Mouse (Mus musculus) cerebellum, adult 9-11 months (tissue): Measurements from ENCODE around the gene Gm10401.

Experiments used
- DNase-seq: peaks from one replicate; pipeline ENCODE4 v3.0.0; 2022

The Gm10401 gene

DNA sequence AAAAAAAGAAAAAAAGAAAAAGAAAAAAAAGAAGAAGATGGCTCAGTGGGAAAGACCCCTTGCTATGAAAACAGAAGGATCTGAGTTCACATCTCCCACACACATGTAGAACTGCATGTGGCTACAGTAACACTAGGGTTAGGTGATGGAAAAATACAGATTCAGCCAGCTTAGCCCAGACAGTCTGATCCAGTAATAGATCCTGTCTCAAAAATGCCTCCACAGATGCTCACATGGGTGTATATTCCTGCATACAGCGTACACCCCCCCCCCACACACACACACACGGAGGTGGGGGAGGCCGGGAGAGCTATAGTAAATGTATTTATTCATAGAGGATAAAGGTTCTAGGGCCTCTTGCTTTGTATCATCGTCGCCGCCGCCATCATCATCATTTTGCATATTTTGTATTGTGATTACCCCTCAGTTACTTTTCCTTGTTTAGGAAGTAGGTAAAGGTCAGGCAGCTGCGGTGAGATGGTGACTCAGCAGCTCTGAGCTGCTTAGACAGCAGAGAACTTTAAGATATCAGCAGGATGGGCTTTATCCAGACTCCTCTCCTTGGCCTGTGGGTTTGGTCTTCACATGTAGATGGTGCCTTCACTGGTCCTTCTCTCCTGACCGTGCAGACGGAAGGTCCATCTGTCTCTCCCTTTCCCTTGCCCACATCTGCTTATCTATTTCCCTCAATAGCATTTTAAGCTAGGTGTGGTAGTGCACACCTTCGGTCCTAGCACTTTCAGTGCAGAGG lies 29.2 kb downstream of the Gm10401 start:
- no peak for DNase-seq

DNA sequence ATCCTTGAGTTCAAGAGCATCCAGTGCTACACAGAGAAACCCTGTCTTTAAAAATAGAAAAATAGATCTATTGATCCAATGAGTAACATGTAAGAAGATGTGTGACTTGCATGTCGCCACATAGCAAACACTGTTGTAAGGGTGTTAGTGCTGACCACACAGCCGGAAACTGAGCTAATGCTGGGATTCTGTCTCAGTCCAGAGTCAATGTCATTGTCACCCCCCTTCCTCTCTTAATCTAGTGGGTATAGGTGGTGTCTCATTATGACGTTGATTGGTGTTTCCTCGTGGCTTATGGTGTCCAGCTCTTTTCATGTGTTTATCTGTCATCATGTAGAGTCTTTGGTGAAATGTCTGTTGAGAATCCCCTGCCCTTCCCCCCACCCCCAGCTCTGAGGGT lies 31.9 kb downstream of the Gm10401 start:
- no peak for DNase-seq

DNA sequence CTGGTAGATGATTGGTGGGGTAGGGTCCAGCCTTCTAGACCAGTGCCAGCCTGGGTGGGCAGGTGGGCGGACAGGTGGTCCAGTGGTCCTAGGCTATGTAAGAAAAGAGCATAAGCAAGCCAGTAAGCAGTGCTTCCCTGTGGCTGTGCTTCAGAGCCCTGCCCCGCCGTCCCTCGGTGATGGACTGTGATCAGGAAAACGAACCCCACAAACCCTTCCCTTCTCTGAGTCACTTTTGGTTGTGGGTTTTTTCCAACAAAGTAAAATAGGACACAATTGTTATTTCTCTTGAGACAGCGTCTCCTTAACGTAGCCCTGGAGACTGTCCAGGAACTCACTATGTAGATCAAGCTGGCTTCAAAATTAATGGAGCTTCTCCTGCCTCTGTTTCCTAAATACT lies 34.7 kb downstream of the Gm10401 start:
- DNase-seq: no peak

DNA sequence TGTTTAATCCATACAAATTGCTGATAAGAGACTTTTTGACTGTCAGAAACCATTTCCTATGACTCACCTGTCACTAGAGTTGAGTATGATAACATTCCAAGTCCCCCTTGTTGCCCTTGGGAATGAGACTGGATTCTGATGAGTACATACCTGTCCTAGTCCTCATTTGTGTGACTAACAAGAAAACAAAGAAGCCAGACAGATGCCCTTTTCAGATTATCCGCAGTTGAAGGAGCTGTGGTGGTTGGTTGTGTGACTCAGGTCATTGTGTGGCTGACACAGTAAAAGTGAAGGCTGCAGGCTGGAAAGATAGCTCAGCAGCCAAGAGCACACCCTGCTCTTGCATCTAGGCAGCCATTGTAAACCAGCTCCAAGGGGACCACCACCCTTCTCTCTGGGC lies 35.5 kb downstream of the Gm10401 start:
- no peak for DNase-seq

DNA sequence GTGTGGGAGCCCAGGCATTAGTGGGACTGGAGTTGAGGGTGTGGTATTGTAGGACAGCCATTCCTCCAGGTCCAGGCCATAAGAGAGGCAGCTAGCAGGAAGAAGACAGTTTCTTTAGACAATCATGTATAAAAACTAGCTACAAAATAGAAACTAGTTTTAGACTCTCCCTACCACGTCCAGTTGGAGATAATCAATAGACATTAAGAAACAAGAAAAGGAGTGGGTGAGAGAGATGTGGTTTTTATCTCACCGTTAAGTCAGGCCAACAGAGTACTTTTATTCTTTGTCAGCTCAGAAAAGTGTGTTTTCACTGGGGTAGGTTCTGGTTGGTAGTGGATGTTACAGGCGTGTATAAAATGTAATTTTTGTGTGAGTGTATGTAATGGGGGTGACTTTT lies 37.1 kb downstream of the Gm10401 start:
- DNase-seq: no peak

DNA sequence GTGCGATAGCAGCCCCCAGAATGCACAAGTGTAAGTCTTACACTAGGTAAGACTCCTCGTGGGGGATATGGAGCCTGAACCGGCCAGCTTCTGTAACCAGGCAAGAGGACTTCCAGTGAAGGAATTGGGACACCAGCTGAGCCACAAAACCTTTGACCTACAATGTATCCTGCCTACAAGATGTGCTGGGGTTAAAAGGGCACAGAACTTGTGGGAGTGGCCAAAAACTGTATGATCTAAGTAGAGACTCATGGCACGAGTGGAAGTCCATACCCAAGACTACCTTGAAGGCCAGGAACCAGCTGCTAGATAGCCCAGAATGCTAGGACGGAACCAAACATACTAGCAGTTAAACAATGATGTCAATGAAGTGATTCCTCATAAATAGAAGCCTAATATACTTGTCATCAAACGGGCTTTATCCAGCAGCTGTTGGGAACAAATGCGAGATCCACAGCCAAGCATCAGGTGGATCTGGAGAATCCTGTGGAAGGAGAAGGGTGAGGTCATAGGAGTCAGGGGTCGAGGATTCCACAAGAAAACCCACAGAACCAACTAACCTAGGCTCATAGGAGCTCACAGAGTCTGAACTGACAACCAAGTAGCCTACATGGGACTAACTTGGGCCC lies 37.9 kb downstream of the Gm10401 start:
- DNase-seq: no peak

DNA sequence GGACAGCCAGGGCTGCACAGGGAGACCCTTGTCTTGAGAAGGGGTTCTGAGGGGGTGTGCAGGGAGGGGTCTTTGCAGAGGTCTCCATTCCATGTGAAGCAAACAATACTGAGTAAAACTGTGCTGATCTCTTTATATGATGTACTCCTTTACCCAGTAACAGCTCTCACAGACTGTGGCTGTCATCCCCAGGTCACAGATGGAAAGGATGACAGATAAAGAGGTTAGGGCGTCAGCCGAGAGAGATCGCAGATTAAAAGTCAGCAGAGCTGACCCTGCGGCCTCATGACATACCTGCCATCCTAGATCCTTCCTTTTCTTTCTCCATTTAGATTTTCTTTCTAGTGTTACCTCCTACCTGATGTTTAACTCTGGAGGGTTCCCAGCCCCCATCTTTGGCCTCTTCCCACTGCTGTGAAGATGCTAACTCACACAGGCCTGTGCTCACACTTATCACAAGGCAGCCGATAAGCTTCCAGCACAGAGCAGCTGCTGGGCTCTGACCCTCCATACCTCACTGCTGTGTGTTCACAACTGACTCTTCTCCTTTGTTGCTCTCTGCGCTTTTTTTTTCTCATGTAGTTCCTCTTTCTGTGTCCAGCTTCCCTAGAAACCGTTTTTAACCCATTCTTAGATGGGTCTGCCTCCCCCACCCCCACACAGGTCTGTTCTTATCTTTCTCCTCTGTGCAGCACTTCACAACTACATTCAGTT lies 39.4 kb downstream of the Gm10401 start:
- DNase-seq: no peak

DNA sequence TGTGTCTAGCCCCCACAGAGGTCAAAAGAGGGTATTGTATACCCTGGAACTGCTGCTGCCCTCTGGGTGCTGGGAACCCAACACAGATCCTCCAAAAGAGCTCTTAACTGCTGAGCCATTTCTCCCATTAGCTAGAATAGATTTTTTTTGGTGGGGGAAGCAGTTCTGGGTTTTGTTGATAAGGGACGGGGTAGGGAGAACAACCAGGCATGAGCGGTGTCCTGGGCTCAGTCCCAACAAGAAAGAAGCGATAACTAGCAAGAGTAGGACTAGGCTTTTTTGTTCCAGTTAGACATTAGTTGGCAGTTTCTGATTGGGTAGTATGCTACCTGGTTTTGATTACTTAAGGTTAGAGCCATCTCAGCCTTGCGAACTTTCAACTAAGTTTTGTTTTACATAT lies 40.9 kb downstream of the Gm10401 start:
- no peak for DNase-seq

DNA sequence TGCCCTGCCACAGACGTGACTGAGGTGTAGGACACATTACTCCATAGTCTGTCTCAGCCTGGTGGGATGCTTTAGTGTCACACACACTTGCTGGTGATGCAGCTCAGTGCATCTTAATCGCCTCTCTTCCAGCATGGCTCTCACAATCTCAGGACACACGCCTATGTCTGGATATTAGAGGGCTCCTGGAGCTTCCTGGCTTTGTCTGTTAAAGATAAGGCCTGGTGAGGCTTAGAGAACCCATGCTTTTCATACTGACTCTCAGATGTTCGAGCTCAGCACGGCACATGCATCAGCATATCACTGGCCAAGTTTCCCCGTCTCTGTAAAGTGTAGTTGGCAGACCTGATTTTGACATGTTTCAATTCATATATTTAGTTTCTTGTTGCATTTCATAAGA lies 42.7 kb downstream of the Gm10401 start:
- DNase-seq: no peak

DNA sequence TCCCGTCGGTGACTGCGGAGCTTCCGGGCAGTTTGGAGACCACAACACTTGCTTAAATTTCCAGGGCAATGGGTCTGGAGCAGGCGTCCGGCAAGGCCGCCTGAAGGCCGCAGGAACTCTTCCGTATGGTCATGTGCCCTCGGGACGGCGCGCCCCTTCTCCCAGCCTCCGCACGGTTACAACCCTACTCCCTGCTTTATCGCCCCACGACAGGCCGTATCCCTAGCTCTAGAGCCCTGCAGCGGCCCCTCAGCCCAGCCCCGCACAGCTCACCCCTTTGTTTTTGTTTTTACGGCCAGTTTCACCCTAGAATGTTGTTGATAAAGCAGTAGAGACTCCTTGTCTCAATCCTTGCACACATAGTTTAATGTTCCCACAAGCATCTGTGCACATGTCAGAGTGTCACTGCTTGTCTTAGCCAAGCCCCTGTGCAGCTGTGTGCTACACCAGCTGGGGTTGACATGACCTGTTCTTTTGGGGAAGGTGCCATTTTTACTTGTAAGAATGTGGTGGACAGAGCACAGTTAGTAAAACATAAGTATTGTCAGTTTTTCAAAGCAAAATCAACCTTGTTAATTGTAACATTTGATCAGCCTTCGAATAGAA lies 44.2 kb downstream of the Gm10401 start:
- no peak for DNase-seq

DNA sequence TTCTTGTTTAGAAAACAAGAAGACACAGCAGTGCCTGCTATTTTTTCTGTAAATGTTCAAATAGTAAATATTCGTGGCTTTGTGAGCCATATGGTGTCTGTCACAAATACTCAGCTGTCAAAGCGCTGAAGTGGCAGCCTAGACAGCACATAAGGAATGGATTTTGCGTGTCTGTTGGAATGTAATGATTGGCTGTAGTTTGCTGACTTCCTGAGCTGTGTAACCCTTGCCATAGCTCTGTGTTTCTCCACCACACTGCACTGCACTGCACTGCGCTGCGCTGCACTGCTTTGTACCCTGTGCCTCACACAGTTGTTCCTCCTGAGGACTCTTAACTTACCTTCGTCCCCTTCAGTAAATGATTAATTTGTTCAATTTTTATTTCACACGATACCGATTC lies 45.5 kb downstream of the Gm10401 start:
- no peak for DNase-seq

DNA sequence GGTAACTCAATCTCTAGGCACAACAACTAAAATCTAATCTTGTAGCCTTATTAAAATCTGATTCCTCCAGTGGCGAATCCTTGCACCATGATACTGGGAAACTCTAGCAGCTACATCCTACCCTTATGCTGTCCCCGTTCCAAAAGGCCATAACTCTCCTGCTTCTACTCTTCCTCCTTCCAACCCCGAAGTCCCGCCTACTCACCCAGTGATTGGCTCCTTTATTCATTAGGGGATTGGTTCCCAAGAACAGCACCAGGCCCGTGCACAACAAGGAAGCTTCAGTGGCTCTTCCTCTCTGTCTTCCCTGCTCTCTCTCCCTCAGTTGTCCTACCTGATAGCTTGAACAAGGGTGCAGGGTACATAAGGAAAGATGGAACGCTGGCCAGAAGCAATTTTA lies 47.3 kb downstream of the Gm10401 start:
- DNase-seq: no peak

DNA sequence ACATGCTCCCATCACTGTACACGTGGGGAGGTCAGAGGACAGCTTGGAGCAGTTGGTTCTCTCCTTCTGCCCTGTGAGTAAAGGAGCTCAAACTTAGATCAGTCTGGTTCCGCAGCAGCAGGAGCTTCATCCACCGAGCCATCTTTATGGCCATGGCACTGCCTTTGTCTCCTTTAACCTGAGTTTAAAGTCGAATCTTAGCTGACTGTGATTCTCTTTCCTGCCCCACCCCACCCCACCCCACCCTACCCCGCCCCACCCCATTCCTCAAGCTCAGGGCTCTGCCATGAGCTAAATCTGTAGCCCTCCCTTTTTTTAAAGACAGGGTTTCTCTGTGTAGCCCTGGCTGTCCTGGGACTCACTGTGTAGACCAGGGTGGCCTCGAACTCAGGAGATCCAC lies 48.4 kb downstream of the Gm10401 start:
- no peak for DNase-seq
